Mouse (Mus musculus) ES-E14 (cell line): Measurements from ENCODE around the gene Zrsr1.

Experiments
- ZC3H11A ChIP-seq: IDR thresholded peaks from 2 replicates; pipeline ENCODE4 v1.6.1; 2012; ENCODE audit warnings: low read depth, mild to moderate bottlenecking, inconsistent platforms, low read length, borderline replicate concordance
- ZNF384 ChIP-seq: IDR thresholded peaks from 2 replicates; pipeline ENCODE4 v1.6.1; 2012; ENCODE audit warnings: low read depth, low read length, inconsistent platforms

DNA sequence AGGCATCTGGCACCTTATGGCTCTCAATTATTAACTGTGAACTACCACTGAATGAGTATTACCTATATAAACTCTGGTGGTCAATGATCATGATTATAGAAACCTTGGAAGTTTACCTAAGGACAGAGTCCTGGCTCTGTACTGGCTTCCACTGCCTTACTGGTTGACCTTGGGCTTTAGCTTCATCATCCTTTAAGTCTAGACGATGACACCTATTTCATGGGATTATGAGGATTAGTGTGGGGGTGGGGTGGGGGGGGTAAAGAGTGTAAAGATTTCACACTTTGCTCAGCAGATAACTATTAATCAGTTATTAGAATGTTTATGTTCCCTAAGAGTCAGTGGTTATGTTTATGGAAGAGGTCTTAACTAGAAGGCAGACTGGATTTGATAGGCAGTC, 18.0 kb downstream of the Zrsr1 start:
- TF ChIP-seq ZNF384 = no peak
- no peak for TF ChIP-seq ZC3H11A
